Mouse (Mus musculus) forebrain, postnatal 0 days (tissue): Measurements from ENCODE around the gene Olfr1115. TPM values are rescaled to one million over a fixed set of nuclear protein-coding genes. Genes with fewer than 3 reads are reported as not detected.
"Not testable (repeated sequence)": the region's sequence is repeated elsewhere in the genome, so short reads cannot be mapped to it uniquely, and the experiment has no call there.

Experiments used
- ATAC-seq: fragments of 200-750 bp; cut with Nextera tagmentation; 2 replicates; pipeline ENCODE4 v1.8.0; 2017; ENCODE audit warnings: mild to moderate bottlenecking, moderate library complexity
- DNase-seq: peaks from one replicate; pipeline ENCODE4 v3.0.0-alpha.2; 2015
- H3K27ac ChIP-seq: fragments of 300-500 bp; sonication (generic); 2 replicates; pipeline ENCODE4 v1.5.1; 2014; ENCODE audit warnings: low read depth, mild to moderate bottlenecking, antibody characterized with exemption, low read length, moderate library complexity, mixed read lengths
- H3K27me3 ChIP-seq: fragments of 300-500 bp; sonication (generic); 2 replicates; pipeline ENCODE4 v1.6.1; 2014; ENCODE audit warnings: mild to moderate bottlenecking, low read length, mixed read lengths; ENCODE audit not compliant: insufficient read depth
- H3K36me3 ChIP-seq: fragments of 300-500 bp; sonication (generic); 2 replicates; pipeline ENCODE4 v1.6.1; 2014; ENCODE audit warnings: mild to moderate bottlenecking, moderate library complexity; ENCODE audit not compliant: insufficient read depth
- H3K4me1 ChIP-seq: fragments of 300-500 bp; sonication (generic); 2 replicates; pipeline ENCODE4 v1.6.1; 2014; ENCODE audit warnings: antibody characterized with exemption; ENCODE audit not compliant: insufficient read depth
- H3K4me2 ChIP-seq: fragments of 300-500 bp; sonication (generic); 2 replicates; pipeline ENCODE4 v1.6.1; 2014; ENCODE audit warnings: low read depth, mild to moderate bottlenecking, moderate library complexity
- H3K4me3 ChIP-seq: fragments of 300-500 bp; sonication (generic); 2 replicates; pipeline ENCODE4 v1.5.1; 2014; ENCODE audit warnings: low read depth, low read length, mixed read lengths
- H3K9ac ChIP-seq: fragments of 300-500 bp; sonication (generic); 2 replicates; pipeline ENCODE4 v1.6.1; 2014; ENCODE audit warnings: mild to moderate bottlenecking
- H3K9me3 ChIP-seq: fragments of 300-500 bp; sonication (generic); 2 replicates; pipeline ENCODE4 v1.6.1; 2016; ENCODE audit warnings: low read length
- CTCF ChIP-seq: sonication (generic); IDR thresholded peaks from 2 replicates; pipeline ENCODE4 v1.5.1; 2016; ENCODE audit warnings: antibody characterized with exemption, control low read depth, low read depth
- whole genome bisulfite sequencing: fragments of 180-500 bp; shearing (Covaris S2); extraction: QIAGEN DNeasy Blood & Tissue Kit; methylation state at CpG from one replicate; pipeline ENCODE4 v1.1.7; 2014; 5-methylcytosine and 5-hydroxymethylcytosine counted together
- microRNA-seq, 2 experiments: library from miRNA; unstranded; fragments of <30 nt; microRNA quantifications; one replicate each; pipeline ENCODE4; 2016
- polyA plus RNA-seq: library from polyadenylated mRNA; unstranded; fragments of >200 nt; fragmentation: Nextera tagmentation; extraction: Ambion mirVana; gene quantifications from 2 replicates; pipeline ENCODE4 v1.2.1, GENCODE M21; 2015
- total RNA-seq: library from RNA; depleted of rRNA; stranded (reverse); fragments of >200 nt; gene quantifications from 2 replicates; pipeline ENCODE4 v1.2.3, GENCODE M21; 2014; rRNA removed

The Olfr1115 gene
- not detected in 2 replicates for total RNA-seq
- not detected in 2 replicates for polyA plus RNA-seq

- Histone ChIP-seq H3K4me1 (no peaks in the 10 kb centered on the region), H3K4me2 (no peak within 1 kb of the TSS), H3K4me3 (no peak within 1 kb of the TSS), H3K27ac (no peak within 1 kb of the TSS), H3K36me3 (no peaks in the 10 kb centered on the region), H3K9me3 (no peaks in the 10 kb centered on the region), H3K27me3 (no peaks in the 10 kb centered on the region), H3K9ac (no peak within 1 kb of the TSS)
- TF ChIP-seq CTCF: no peak
- DNase-seq: no peak
- WGBS: 88% methylated on average over 2 of the region's 2 CpGs
- ATAC-seq: no peak
These were observed at the start of gene Olfr1115 for GRCm38 (mm10) chr2:87247713-87248112. Gene Olfr1115, plus strand, starts transcription at chr2:87248013.

- DNase-seq (no peak), ATAC-seq (no peak)
- no peak for TF ChIP-seq CTCF
- H3K27me3 ChIP-seq: no peaks in the 10 kb centered on the region
- 89% methylated on average over 2 of the region's 2 CpGs for WGBS
- no peaks in the 10 kb centered on the region for H3K36me3 ChIP-seq
- no peak within 1 kb of the TSS for H3K9ac ChIP-seq
- H3K9me3 ChIP-seq: no peaks in the 10 kb centered on the region
- no peak within 1 kb of the TSS for H3K27ac ChIP-seq
- H3K4me1 ChIP-seq: no peaks in the 10 kb centered on the region
- no peak within 1 kb of the TSS for H3K4me2 ChIP-seq
- H3K4me3 ChIP-seq: no peak within 1 kb of the TSS
These were observed 39.1 kb upstream of the Olfr1115 start, which contains the start of gene Olfr1113 for GRCm38 (mm10) chr2:87208670-87209069. Gene Olfr1113, plus strand, starts transcription at chr2:87208970.

GRCm38 (mm10) chr2:87267234-87267633 lies 19.4 kb downstream of the Olfr1115 start, which contains the start of gene Olfr1116:
Gene Olfr1116, plus strand, starts transcription at chr2:87267534.
- H3K36me3 ChIP-seq: no peaks in the 10 kb centered on the region
- H3K9ac ChIP-seq: no peak within 1 kb of the TSS
- 91% methylated on average over 1 of the region's 1 CpGs for WGBS
- DNase-seq (no peak), ATAC-seq (no peak)
- H3K4me1 ChIP-seq: no peaks in the 10 kb centered on the region
- H3K4me2 ChIP-seq: no peak within 1 kb of the TSS
- H3K9me3 ChIP-seq: no peaks in the 10 kb centered on the region
- TF ChIP-seq CTCF: no peak
- H3K27ac ChIP-seq: no peak within 1 kb of the TSS
- no peak within 1 kb of the TSS for H3K4me3 ChIP-seq
- H3K27me3 ChIP-seq: no peaks in the 10 kb centered on the region

- not testable (repeated sequence) for H3K27me3 ChIP-seq, H3K4me2 ChIP-seq, ATAC-seq
These were observed 46.2 kb downstream of the Olfr1115 start for GRCm38 (mm10) chr2:87293977-87294376.

More at GRCm38 (mm10) chr2:87293977-87294376, 46.2 kb downstream of the Olfr1115 start:
- not testable (repeated sequence) for H3K9ac ChIP-seq, H3K4me1 ChIP-seq, H3K4me3 ChIP-seq, DNase-seq, H3K27ac ChIP-seq, H3K36me3 ChIP-seq, H3K9me3 ChIP-seq

Small RNA genes within 50 kb of the gene (microRNA-seq; reads per million reads assigned to microRNA genes)
- gene Gm27438: 0 reads per million in 2 experiments

Other genes with a start within 250 kb of the Olfr1115 start
- gene Olfr1102, start 249.6 kb upstream of the Olfr1115 start, total RNA-seq: not detected in 2 replicates
- not detected in 2 replicates for gene Olfr1102, start 249.6 kb upstream of the Olfr1115 start, polyA plus RNA-seq
- not detected in 2 replicates for gene Olfr1104, start 220.9 kb upstream of the Olfr1115 start, total RNA-seq
- gene Olfr1104, start 220.9 kb upstream of the Olfr1115 start, polyA plus RNA-seq: not detected in 2 replicates
- gene Olfr1105, start 211.5 kb upstream of the Olfr1115 start, total RNA-seq: not detected in 2 replicates
- gene Olfr1105, start 211.5 kb upstream of the Olfr1115 start, polyA plus RNA-seq: not detected in 2 replicates
- gene Olfr1106, start 195.7 kb upstream of the Olfr1115 start, total RNA-seq: not detected in 2 replicates
- gene Olfr1106, start 195.7 kb upstream of the Olfr1115 start, polyA plus RNA-seq: not detected in 2 replicates
- gene Olfr1107, start 172.2 kb upstream of the Olfr1115 start, total RNA-seq: not detected in 2 replicates
- gene Olfr1107, start 172.2 kb upstream of the Olfr1115 start, polyA plus RNA-seq: not detected in 2 replicates
- gene Olfr1109, start 152.0 kb upstream of the Olfr1115 start, total RNA-seq: not detected in 2 replicates
- gene Olfr1109, start 152.0 kb upstream of the Olfr1115 start, polyA plus RNA-seq: not detected in 2 replicates
- not detected in 2 replicates for gene Olfr259, start 133.4 kb upstream of the Olfr1115 start, total RNA-seq
- gene Olfr259, start 133.4 kb upstream of the Olfr1115 start, polyA plus RNA-seq: not detected in 2 replicates
- gene Olfr1110, start 107.7 kb upstream of the Olfr1115 start, total RNA-seq: not detected in 2 replicates
- not detected in 2 replicates for gene Olfr1110, start 107.7 kb upstream of the Olfr1115 start, polyA plus RNA-seq
- gene Olfr1111, start 95.4 kb upstream of the Olfr1115 start, total RNA-seq: not detected in 2 replicates
- gene Olfr1111, start 95.4 kb upstream of the Olfr1115 start, polyA plus RNA-seq: not detected in 2 replicates
- gene Olfr1112, start 60.2 kb upstream of the Olfr1115 start, total RNA-seq: not detected in 2 replicates
- not detected in 2 replicates for gene Olfr1112, start 60.2 kb upstream of the Olfr1115 start, polyA plus RNA-seq
- not detected in 2 replicates for gene Olfr1113, start 39.0 kb upstream of the Olfr1115 start, total RNA-seq
- gene Olfr1113, start 39.0 kb upstream of the Olfr1115 start, polyA plus RNA-seq: not detected in 2 replicates
- not detected in 2 replicates for gene Olfr1116, start 19.5 kb downstream of the Olfr1115 start, total RNA-seq
- not detected in 2 replicates for gene Olfr1116, start 19.5 kb downstream of the Olfr1115 start, polyA plus RNA-seq
- gene Olfr1118, start 59.6 kb downstream of the Olfr1115 start, total RNA-seq: not detected in 2 replicates
- gene Olfr1118, start 59.6 kb downstream of the Olfr1115 start, polyA plus RNA-seq: not detected in 2 replicates
- not detected in 2 replicates for gene Olfr1120, start 106.8 kb downstream of the Olfr1115 start, total RNA-seq
- gene Olfr1120, start 106.8 kb downstream of the Olfr1115 start, polyA plus RNA-seq: not detected in 2 replicates
- gene Olfr1121, start 121.9 kb downstream of the Olfr1115 start, total RNA-seq: not detected in 2 replicates
- gene Olfr1121, start 121.9 kb downstream of the Olfr1115 start, polyA plus RNA-seq: not detected in 2 replicates
- gene Olfr1122, start 137.8 kb downstream of the Olfr1115 start, total RNA-seq: not detected in 2 replicates
- gene Olfr1122, start 137.8 kb downstream of the Olfr1115 start, polyA plus RNA-seq: not detected in 2 replicates
- not detected in 2 replicates for gene Olfr1123, start 168.6 kb downstream of the Olfr1115 start, total RNA-seq
- gene Olfr1123, start 168.6 kb downstream of the Olfr1115 start, polyA plus RNA-seq: not detected in 2 replicates
- gene Olfr1124, start 182.3 kb downstream of the Olfr1115 start, total RNA-seq: not detected in 2 replicates
- 0.08 TPM in 2 replicates for gene Olfr1124, start 182.3 kb downstream of the Olfr1115 start, polyA plus RNA-seq
- not detected in 2 replicates for gene Olfr1126, start 205.9 kb downstream of the Olfr1115 start, total RNA-seq
- not detected in 2 replicates for gene Olfr1126, start 205.9 kb downstream of the Olfr1115 start, polyA plus RNA-seq
- not detected in 2 replicates for gene Pramel7, start 249.1 kb downstream of the Olfr1115 start, total RNA-seq
- gene Pramel7, start 249.1 kb downstream of the Olfr1115 start, polyA plus RNA-seq: not detected in 2 replicates